Mouse (Mus musculus): ENCODE measurements around the gene Mecom.
"Not testable (repeated sequence)": the region's sequence is repeated elsewhere in the genome, so short reads cannot be mapped to it uniquely, and the experiment has no call there.

The Mecom gene

DNA sequence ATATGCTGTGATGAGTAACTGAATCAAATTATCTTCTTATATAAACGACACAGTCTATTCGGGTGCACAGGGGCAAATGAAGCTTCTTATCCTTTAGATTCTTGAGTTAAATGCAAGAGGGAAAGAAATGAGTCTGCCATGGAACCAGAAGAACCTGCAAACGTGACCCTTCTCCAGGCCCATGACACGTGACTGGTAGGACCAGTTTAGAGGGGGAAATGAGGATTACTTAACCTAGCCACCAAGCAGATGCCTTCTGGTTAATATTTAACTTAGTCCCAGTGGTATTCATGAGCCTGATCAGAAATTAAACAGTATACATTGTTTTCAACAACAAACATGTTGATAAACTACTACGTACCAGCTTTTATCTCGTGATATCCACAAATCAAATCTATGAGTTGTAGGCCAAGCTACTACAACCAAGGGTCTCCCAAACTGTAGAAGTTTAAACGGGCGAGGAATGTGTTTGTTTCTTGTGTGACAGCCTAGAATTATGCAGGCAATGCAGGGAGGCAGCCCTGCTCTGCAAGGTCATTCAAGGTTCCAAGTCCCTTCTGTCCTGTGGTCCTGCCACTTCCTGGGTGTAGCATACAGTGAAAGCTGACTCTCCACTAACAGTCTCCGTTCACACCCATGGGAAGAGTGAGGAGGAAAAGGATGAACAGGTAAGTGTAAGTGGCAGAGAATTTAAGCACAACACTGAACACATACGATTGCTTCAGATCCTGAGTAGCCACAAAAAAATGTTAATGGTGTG, 97.4 kb downstream of the Mecom start:
- in situ Hi-C loops (cut with MboI, MseI) = loop anchor here (10.0 kb wide), 1 partner anchor 316 kb away; no protein-coding TSS in a partner anchor

DNA sequence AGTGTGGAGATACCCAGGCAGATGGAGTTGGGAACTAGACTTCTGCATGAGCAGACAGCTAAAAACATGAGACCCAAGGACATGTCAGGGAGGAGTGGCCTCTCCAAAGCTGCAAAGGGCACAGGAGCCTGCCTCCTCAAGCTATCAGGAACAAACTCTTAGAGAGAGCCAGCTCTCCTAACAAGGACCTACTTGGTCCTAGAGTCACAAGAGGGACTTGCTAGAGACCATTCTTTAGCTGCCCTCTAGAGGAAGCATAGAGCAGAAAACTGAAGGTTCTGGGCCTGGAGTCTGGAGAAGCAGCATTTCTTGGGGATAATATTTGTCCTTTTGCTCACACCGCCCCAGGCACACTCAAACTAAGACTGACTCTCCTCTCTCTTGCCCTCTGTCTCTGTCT, 99.2 kb downstream of the Mecom start:
- in situ Hi-C loops (cut with MboI, MseI) = no loop called here

DNA sequence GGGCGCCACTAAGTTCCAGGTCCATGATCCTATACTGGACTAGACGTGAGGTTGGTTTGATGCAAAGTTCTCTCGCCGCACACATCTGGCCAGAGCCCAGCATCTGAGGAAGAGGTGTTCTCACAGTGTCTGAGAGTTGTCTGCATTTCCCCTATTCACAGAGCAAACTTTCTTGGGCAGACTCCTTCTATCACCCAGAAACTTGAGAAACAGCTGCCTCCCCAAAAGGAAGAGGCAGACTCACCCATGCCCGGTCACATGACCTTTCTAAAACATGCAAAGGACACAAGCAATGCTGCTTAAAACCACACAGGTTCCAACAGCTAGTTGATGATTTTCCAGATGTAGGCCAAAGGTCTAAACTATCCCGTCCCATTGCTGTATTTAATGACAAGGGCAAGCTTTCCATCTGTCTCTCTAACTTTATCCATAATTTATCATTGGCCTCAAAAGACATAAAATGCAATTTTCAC, 101.8 kb downstream of the Mecom start:
- in situ Hi-C loops (cut with MboI, MseI) = no loop called here

DNA sequence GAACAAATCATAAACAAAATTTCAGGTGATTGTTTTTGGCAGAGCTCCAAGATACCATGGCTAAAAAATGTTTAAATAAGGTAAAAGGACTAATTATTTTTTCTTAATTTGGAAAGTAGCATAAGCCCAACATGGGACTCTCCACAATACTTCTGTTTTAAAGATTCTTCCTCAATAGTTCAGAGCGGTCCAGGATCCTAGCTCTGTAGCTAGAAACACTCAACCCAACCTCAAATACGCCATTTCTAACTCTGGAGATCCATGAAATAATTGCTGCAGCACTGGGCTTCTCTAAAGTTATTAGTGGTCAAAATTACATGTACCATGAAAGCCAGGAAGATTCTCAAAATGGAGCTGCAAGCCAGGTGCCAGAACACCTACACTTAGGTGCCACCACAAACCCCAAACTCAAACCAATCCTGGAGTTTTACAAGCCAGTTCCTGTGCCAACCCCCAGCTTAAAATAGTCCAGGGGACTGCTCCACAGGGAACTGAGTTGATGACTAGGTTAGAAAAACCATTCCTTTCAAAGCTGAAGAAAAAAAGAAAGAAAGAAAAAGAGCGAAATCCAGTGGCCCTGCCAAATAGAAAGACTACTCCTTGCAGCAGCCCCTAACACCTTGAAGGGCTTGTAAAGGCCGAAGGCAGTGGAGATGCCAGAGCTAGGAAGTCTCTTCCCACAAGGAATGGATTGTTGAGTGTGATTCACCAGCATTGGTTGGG, 102.4 kb downstream of the Mecom start:
- in situ Hi-C loops (cut with MboI, MseI) = no loop called here

DNA sequence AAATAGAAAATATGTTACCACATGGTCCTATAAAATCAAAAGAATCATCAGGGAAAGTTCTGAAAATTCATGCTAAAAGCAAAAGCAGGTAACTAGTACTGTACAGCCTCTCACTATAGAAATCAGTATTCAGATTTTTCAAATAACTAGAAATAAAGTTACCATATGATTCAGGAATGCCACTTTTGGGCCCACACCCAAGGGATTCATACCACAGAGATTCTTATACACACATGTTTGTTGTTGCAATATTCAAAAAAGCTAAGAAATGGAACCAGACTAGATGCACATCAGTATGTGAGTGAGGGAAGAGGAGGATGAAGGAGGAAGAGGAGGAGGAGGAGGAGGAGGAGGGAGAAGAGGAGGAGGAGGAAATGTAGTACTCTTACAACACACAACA, 106.2 kb downstream of the Mecom start:
- in situ Hi-C loops (cut with MboI, MseI) = no loop called here

DNA sequence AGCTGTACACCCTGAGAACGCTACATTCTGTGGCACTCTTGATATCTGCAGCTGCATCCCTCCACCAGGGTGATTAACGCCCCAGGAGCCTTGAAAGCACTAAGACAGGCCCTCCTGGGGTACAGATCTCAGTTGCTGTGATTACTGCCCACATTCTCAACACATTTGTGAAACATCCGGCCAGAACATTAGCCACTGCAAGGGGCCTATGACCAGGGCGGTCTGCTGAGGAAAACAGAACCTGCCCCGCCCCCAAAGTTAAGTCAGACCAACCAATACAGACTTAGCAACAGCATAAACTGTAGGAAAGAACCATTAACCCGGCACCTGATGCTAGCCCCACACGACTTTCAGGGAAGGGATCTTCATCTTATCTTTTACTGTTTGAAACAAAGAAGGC, 109.8 kb downstream of the Mecom start:
- in situ Hi-C loops (cut with MboI, MseI) = no loop called here

DNA sequence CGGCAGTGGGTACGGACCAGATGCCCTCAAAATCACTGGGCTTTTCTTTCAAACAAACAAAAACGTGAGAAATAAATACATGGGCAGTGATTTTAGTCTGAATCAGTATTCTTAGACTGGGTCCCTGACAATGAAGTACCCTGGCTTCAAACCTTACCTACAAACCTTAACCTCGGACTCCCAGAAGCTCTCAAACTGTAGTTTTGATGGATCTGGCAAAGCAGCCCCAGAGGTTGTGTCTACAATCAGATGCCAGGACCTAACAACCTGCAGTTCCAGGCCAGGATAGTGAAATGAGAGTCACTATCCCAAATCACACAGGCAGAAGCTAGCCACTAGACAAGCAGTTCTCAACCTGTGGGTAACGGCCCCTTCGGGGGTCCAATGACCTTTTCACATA, 111.2 kb downstream of the Mecom start:
- in situ Hi-C loops (cut with MboI, MseI) = no loop called here

DNA sequence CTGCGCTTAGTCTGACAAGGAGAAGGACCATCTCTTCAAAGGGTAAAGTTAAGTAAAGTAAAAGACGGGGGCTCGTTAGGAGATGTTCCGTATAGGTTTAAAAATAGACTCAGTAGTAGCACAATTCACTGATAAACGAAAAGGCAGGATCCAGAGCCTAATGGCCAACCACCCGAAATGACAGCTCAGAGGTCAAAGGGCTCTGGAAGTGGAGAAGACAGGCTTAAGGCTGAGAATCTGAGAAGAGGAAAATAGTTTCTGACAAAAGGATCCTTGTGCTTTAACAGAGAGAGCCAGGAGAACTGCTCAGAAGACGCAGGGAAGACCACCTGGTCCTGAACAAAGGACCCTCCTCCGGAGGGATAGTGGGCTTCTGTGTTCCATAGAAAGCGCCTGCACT, 111.7 kb downstream of the Mecom start:
- in situ Hi-C loops (cut with MboI, MseI) = no loop called here

DNA sequence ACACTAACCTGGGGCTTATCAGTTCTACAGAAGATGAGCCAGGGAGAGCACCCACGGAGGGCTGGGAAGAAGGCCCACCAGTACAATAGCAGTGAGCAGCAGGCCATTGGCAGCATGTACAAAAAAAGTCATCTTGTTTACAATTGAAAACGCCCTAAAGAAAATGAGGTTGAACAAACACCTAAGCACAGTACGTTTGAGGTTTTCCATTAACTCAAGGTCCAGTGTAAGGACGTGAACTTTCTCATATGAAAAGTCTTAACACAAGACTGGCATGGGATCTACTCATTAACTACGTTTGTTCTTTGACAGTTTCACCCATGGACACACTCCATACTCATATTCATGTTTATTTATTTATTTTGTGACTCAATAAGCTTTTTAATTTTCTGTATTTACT, 118.9 kb downstream of the Mecom start:
- in situ Hi-C loops (cut with MboI, MseI) = no loop called here

DNA sequence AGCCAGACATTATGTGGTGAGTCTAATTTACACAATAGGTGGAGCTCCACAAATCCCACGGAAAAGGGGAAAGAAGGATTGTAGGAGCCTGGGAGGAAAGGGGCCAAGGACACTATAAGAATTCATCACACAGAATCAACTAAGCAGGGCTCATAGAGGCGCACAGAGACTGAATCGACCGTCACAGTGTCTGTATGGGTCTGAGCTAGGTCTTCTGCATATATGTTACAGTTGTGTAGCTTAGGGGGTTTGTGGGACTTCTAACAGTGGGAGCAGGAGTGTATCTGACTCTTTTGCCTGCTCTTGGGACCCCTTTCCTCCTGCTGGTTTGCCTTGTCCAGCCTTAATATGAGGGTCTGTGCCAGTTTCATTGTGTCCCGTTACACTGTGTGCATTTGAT, 123.8 kb downstream of the Mecom start:
- in situ Hi-C loops (cut with MboI, MseI) = no loop called here

DNA sequence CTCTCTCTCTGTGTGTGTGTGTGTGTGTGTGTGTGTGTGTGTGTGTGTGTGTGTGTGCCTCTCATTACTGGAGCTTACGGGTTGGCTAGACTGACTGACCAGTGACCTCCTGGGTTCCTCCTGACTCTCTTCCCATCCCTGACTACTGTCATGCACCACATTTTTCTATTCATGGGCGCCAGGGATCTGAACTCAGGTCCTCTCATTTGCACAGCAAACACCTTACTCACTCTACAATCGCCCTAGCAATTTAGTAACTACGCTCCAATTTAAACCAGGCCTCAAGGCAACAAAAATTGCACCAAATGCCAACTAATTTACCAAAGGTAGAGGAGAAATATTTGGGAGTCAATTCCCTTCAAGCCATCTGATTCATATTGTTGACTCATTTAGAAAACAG, 125.9 kb downstream of the Mecom start:
- in situ Hi-C loops (cut with MboI, MseI) = not testable (repeated sequence)

DNA sequence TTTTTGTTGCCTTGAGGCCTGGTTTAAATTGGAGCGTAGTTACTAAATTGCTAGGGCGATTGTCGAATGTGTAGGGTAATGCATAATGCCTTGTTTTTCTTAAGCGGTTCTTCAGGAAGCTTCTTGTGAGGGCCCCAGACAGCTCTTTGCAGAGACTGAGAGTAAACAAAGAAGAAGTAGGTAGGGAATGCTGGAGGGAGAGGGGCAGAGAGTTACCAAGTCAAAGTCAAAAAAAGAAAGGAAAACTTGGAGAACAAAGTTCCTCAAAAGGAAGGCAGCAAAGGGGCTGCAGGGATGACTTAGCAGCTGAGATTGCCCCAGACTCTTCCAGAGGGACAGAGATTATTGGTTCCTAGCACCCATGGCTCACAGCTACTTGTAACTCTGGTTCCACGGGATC, 126.9 kb downstream of the Mecom start:
- in situ Hi-C loops (cut with MboI, MseI) = no loop called here

DNA sequence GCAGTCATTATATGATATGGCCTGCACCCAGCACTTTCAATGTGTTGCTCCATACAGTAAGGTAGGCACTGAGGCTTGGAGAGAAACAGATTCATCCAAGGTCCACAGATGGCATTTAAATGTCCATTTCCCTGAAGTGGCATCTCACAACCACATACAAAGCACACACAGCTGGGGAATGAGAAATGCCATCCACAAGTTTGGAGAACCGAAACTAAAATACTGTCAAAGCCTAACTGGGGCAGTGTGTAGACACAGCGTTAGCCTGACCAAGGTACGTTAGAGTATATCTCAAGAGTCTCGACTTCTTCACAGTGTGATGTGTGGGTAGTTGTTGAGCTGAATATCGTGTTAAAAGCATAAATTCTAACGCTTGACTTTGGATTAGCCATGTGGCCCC, 133.6 kb downstream of the Mecom start:
- in situ Hi-C loops (cut with MboI, MseI) = no loop called here

DNA sequence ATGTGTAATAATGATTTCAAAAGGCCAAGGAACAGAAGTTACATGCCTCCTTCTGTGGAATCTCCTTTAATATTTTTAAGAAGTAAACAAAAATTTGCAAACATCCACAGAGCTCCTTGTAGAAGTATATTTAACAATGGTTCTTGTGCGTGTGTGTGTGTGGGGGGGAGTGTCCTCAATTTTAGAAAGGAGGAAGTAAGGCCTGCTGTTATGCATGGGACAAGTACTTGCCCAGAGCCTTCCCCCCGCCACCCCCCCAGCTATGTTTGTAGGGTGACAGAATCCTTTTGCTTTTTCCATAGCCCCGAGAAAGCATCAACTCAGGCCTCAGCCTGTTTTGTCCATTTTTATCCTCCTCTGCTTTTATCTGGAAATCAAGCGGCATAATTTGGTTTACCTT, 137.0 kb downstream of the Mecom start:
- in situ Hi-C loops (cut with MboI, MseI) = no loop called here

DNA sequence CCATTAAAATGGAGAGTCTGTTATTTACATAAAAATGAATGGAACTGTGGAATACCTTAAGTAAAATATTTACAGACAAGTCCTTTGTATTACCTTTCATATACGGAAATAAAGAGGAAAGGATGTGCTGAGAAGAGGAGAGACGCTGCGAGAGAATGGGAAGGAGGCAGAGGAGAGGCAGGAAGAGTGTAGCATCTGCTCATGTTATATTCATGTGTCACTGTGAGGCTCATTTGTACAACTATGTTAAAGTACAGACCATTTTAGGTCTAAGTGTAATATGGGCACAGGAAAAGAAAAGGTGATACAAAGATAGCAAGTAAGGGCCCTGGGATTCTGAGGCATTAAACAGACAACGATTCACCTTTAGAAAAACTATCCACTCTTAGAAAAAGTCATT, 143.0 kb downstream of the Mecom start:
- in situ Hi-C loops (cut with MboI, MseI) = no loop called here

DNA sequence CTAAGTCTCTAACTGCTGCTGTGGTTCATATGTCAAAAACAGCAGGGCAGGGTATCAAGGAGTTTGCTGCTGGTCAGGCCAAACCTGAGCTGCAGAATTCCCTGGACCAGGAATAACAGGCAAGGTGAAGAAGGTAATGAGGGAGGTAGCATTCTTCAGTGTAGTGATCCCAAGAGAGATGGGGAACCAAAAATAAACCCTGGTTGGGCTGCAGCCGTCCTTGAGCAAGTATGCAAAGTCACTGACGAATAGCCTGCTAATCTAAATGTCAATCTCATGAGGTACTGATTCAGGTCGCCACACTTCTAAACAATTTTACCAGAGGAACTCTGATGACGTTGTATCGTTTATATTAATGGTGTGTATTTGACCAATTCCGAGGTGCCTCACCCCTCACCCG, 148.9 kb downstream of the Mecom start:
- in situ Hi-C loops (cut with MboI, MseI) = no loop called here

DNA sequence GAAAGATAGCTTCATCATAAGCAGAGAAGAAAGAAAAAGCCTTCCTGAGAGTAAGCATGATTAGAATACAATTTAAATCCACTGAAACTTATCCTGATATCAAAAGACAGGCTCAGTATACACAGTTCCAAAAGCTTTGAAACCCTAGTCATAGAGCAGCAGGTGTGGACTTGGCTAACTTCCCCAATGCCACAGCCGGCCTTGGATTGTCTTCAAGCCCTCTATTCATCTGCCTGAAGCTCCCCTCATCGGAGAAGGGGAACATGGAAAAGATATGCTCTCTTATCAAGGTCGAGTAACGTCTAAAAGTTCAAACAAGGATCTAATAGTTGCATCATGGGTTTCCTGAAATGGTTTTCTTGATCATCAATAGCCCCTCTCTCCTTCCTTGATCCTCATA, 152.9 kb downstream of the Mecom start:
- in situ Hi-C loops (cut with MboI, MseI) = no loop called here

DNA sequence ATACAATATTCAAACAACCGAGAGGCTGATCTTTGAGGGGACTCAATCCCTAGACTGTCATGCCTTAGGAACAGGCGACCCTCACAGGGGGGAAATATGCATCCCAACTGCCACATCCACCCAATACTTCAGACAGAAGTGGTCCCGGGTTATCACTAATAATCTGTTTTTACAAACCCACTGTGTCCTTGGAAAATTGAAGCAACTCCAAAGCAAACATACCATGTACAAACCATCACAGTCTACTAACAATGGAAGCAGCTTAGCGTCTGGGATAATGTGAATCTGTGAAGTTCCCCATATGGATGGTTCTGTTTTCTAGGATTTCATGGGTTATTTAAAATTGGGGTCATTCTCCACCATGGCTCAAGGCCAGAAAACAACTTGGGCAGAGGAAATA, 155.1 kb downstream of the Mecom start:
- in situ Hi-C loops (cut with MboI, MseI) = no loop called here

DNA sequence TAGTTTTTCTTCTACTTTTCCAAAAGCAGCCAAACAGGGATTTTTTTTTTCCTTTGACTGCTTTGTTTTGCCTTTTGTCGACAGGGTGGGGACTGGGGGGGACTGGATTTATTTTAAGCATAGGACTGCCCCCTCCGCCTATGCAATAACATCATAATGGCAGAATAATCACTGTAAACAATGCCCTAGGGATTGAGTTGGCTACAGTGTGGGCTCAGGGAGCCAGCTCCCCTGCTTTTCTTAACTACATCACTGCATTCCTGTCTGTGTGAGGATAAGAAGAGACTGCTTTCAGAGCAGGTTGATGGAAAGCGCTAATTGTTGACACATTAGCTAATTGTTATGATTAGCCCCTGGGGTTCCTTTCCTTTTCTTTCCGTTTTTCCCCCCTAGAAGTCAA, 155.6 kb downstream of the Mecom start:
- in situ Hi-C loops (cut with MboI, MseI) = no loop called here

DNA sequence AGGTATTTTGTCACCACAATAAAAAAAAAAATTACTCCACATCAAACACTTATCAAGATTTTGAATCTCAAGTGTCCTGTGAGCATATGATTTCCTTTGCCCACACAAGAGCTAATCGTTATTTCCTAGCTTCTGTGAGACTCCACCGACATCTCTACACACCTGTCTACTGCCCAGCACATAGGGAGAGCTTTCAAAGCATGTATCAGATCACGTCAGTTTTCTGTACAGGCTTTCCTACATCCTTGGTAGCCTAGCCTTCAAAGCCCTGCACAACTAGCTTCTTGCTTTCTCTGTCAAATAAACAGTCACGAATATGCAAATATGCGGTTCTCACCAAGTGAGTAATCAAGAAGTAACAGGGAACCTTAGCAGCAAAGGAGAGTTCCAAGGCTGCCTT, 157.5 kb downstream of the Mecom start:
- in situ Hi-C loops (cut with MboI, MseI) = no loop called here

DNA sequence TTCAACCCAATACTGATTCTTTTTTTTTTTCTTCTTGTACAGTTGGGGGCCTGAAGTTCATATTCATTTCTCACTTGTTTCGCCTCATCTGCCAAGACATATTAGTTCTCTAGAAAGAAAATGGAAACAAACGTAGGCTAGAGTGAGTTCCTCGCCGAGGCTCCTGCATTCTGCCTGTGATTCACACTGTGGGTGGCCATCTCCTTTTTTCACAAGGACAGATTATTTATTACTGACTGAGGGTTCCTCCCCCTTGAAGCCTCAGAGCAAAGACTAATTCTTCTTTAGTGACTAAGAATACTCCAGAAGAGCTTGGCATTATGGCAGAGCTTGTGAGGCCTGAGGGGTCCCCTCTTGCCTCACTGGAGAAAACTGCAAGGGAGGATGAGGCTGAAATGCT, 167.5 kb downstream of the Mecom start:
- in situ Hi-C loops (cut with MboI, MseI) = no loop called here

DNA sequence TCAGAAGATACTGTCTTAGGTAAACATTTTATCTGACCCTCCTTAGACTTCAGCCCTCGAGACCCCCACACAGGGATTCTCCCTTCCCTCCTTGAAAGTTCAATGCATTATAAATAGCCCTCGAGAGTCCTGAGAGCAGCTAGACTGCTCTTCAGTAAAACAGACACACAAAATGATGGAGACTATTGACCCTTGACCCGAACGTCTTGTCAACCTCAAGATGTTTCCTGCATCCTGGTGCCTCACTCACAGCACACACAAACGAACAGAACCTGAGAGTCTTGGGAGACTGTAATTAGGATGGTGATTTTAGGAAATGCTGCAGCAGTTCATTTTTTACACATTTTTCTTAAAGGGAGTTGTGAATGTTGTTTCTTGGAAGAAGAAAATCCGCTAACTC, 168.5 kb downstream of the Mecom start:
- in situ Hi-C loops (cut with MboI, MseI) = no loop called here

DNA sequence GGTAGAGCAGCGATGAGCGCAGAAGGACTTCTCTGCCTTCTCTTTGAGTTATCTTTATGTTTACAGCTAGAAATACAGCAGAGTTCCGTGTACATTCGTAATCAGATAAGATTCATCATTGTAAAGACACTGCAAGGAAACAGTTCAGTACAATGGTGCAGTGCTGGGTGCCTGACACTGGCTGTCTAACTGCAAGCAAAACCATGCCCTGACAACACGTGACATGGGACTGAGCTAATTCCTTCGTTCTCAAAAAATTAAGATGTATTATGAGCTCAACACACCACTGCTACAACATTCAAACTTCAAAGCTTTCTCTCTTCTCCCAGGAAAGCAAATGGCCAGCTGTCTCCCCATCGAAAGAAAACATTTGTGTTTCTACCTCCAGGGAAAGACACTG, 176.3 kb downstream of the Mecom start:
- in situ Hi-C loops (cut with MboI, MseI) = no loop called here
